Mouse (Mus musculus) splenic B cell, adult 2 months (primary cell): ENCODE data around the gene Acot7.
"Not testable (repeated sequence)": the region's sequence is repeated elsewhere in the genome, so short reads cannot be mapped to it uniquely, and the experiment has no call there.

ENCODE experiments used
- DNase-seq: peaks from one replicate; pipeline ENCODE4 v3.0.0-alpha.2; 2011; ENCODE audit warnings: low read depth, low spot score
- H3K27me3 ChIP-seq: 2 replicates; pipeline ENCODE4 v1.6.1; 2012; ENCODE audit warnings: mild to moderate bottlenecking, low read length, moderate library complexity, mixed read lengths; ENCODE audit not compliant: control insufficient read depth, poor library complexity, insufficient read depth, severe bottlenecking
- H3K36me3 ChIP-seq: 2 replicates; pipeline ENCODE4 v1.6.1; 2012; ENCODE audit warnings: mild to moderate bottlenecking, low read length, moderate library complexity, mixed read lengths; ENCODE audit not compliant: control insufficient read depth, poor library complexity, insufficient read depth, severe bottlenecking

The Acot7 gene

GRCm38 (mm10) chr4:152222111-152222510 is 44.2 kb downstream of the Acot7 start:
- no peaks in the 10 kb centered on the region for H3K27me3 ChIP-seq
- no peak for DNase-seq
- no peaks in the 10 kb centered on the region for H3K36me3 ChIP-seq

- no peaks in the 10 kb centered on the region for H3K27me3 ChIP-seq
- no peak for DNase-seq
- H3K36me3 ChIP-seq: no peaks in the 10 kb centered on the region
Observed at GRCm38 (mm10) chr4:152222513-152222912, 44.6 kb downstream of the Acot7 start.

GRCm38 (mm10) chr4:152224156-152224555 is 46.2 kb downstream of the Acot7 start:
- no peaks in the 10 kb centered on the region for H3K36me3 ChIP-seq
- no peaks in the 10 kb centered on the region for H3K27me3 ChIP-seq
- no peak for DNase-seq

- no peak for DNase-seq
- H3K36me3 ChIP-seq: no peaks in the 10 kb centered on the region
- H3K27me3 ChIP-seq: no peaks in the 10 kb centered on the region
Observed at GRCm38 (mm10) chr4:152226901-152227486, 49.1 kb downstream of the Acot7 start.

- Histone ChIP-seq H3K36me3 (no peaks in the 10 kb centered on the region), H3K27me3 (no peaks in the 10 kb centered on the region)
- DNase-seq: no peak
Observed at GRCm38 (mm10) chr4:152227749-152228527, 50.0 kb downstream of the Acot7 start.

GRCm38 (mm10) chr4:152230331-152230730 is 52.4 kb downstream of the Acot7 start:
- not testable (repeated sequence) for H3K36me3 ChIP-seq, H3K27me3 ChIP-seq, DNase-seq

GRCm38 (mm10) chr4:152231326-152231725 is 53.4 kb downstream of the Acot7 start:
- no peak for DNase-seq
- H3K36me3 ChIP-seq: no peaks in the 10 kb centered on the region
- no peaks in the 10 kb centered on the region for H3K27me3 ChIP-seq

- Histone ChIP-seq H3K36me3 (no peaks in the 10 kb centered on the region), H3K27me3 (no peaks in the 10 kb centered on the region)
- no peak for DNase-seq
Observed at GRCm38 (mm10) chr4:152232411-152232903, 54.5 kb downstream of the Acot7 start.

GRCm38 (mm10) chr4:152239974-152240373 is 62.0 kb downstream of the Acot7 start:
- Histone ChIP-seq H3K36me3 (no peaks in the 10 kb centered on the region), H3K27me3 (no peaks in the 10 kb centered on the region)
- DNase-seq: no peak

GRCm38 (mm10) chr4:152243241-152243891 is 65.4 kb downstream of the Acot7 start:
- no peak for DNase-seq
- H3K36me3 ChIP-seq: no peaks in the 10 kb centered on the region
- H3K27me3 ChIP-seq: no peaks in the 10 kb centered on the region

- DNase-seq: no peak
- Histone ChIP-seq H3K27me3 (no peaks in the 10 kb centered on the region), H3K36me3 (no peaks in the 10 kb centered on the region)
Observed at GRCm38 (mm10) chr4:152243969-152244368, 66.0 kb downstream of the Acot7 start.

- no peaks in the 10 kb centered on the region for H3K27me3 ChIP-seq
- no peak for DNase-seq
- H3K36me3 ChIP-seq: no peaks in the 10 kb centered on the region
Observed at GRCm38 (mm10) chr4:152244545-152245522, 66.9 kb downstream of the Acot7 start.

- Histone ChIP-seq H3K36me3 (no peaks in the 10 kb centered on the region), H3K27me3 (no peaks in the 10 kb centered on the region)
- DNase-seq: no peak
Observed at GRCm38 (mm10) chr4:152246011-152246410, 68.1 kb downstream of the Acot7 start.

GRCm38 (mm10) chr4:152247195-152247594 is 69.3 kb downstream of the Acot7 start:
- no peak for DNase-seq
- Histone ChIP-seq H3K27me3 (no peaks in the 10 kb centered on the region), H3K36me3 (no peaks in the 10 kb centered on the region)
